Mouse (Mus musculus): ENCODE data around the gene Ifrd1.

DNA sequence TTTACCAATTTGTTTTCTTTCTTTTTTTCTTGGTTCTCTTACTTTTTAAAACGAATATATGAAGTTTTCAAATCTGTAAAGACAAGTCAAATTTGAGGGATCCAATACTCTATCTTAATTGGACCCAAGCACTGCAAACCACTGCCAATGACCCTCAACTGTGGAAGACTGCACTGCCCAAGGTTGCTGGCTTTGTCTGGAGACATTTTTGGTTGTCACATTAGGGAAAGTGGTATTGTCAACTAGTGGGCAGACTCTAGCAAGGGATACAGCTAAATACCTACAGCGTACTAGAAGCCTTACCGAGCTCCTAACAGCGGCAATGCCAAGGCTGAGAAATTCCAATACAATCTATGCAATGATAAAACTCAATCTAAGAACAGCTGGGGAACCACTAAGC is 40.4 kb downstream of the Ifrd1 start:
- TF ChIP-seq CTCF (IDR thresholded peaks at IDR 0.05; ENCODE audit: low read depth) (no peak), EP300 (optimal IDR thresholded peaks at IDR 0.05) (no peak)
